Mouse (Mus musculus): ENCODE results near the gene Rergl. TPM values are rescaled to one million over a fixed set of nuclear protein-coding genes. Genes with fewer than 3 reads are reported as not detected.

The Rergl gene
- not detected in 2 replicates for polyA plus RNA-seq (2012; rRNA removed)

DNA sequence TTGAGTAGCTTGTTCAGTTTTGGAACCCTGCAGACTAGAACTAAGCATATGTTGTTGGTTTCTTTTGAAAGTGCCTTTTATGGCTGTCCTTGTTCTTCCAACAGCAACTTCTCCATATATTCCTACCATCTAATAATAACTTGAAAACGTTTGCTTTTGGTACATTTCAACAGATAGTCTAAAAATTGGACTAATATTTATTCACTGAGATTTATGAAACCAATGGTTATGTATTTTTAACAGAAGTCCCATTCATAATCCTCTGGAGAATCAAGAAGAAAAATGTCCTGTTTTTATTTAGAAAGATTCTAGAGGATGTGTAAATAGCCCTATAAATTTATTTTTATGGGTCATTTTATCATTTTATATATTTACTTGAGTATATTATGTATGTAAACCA, at the start of gene Rergl:
Gene Rergl (minus strand): TSS at position 101 of the 400 bp plus-strand sequence.
- no peaks in the 10 kb centered on the region for H3K4me1 ChIP-seq (ENCODE audit: control insufficient read depth, insufficient read depth, low read length)
- TF ChIP-seq POLR2A (IDR thresholded peaks at IDR 0.05; ENCODE audit: borderline replicate concordance, insufficient read depth, low read length) (no peak), CTCF (IDR thresholded peaks at IDR 0.05; ENCODE audit: borderline replicate concordance, insufficient read depth, low read depth, low read length) (no peak)
- no peak within 1 kb of the TSS for H3K4me3 ChIP-seq (replicated peaks; ENCODE audit: insufficient read depth, low read depth, low read length)
- DNase-seq = no peak
- H3K27me3 ChIP-seq (ENCODE audit: control insufficient read depth, insufficient read depth, low read length) = no peaks in the 10 kb centered on the region
- H3K27ac ChIP-seq (ENCODE audit: insufficient read depth, low read length) = no peak within 1 kb of the TSS
- 15% methylated on average over 1 of the region's 1 CpGs for WGBS

DNA sequence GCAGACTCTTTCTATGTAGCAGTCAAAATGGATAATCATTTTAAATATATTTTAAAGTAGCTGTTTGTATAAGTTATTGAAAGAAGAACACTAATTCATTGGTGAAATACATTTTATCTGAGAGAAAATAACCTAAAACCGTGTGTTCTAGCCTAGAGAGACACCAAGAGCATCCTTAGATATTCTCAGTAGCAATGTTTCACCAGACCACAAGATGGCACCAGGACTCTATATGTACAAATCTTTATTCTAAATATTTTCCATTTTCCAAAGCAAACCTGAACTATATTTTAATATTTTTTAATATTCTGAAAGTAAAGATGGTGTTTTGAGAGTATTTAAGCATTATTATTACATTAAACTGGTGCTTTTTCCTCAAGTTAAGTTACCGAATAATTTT, 36.7 kb upstream of the Rergl start:
- Histone ChIP-seq H3K27me3 (ENCODE audit: control insufficient read depth, insufficient read depth, low read length) (no peaks in the 10 kb centered on the region), H3K4me1 (ENCODE audit: control insufficient read depth, insufficient read depth, low read length) (no peaks in the 10 kb centered on the region), H3K4me3 (replicated peaks; ENCODE audit: insufficient read depth, low read depth, low read length) (no peak overlapping the region), H3K27ac (ENCODE audit: insufficient read depth, low read length) (no peak overlapping the region)
- 64% methylated on average over 2 of the region's 2 CpGs for WGBS
- no peak for DNase-seq
- TF ChIP-seq POLR2A (IDR thresholded peaks at IDR 0.05; ENCODE audit: borderline replicate concordance, insufficient read depth, low read length) = no peak

DNA sequence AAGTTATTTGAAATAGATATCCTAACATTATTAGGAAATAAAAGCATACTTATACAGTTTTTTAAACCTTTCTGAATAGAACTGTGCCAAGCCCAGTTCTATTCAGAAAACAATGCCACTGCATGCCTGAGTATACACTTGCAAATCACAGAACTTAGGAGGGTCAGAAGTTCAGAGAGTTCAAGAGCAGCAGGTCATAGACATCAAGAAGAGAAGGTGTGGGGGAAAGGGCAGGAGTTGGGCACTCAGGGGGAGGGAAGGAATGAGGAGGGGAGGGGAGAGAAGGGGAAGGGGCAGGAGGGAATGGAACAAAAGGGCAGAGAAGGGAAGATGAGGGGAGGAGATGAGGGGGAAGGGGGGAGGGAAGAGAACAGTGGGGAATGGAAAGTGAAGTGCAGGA, 23.6 kb upstream of the Rergl start:
- no peak for TF ChIP-seq POLR2A (IDR thresholded peaks at IDR 0.05; ENCODE audit: borderline replicate concordance, insufficient read depth, low read length)
- TF ChIP-seq CTCF (IDR thresholded peaks at IDR 0.05; ENCODE audit: borderline replicate concordance, insufficient read depth, low read depth, low read length) = no peak
- H3K4me1 ChIP-seq (ENCODE audit: control insufficient read depth, insufficient read depth, low read length) = no peaks in the 10 kb centered on the region
- no peaks in the 10 kb centered on the region for H3K27me3 ChIP-seq (ENCODE audit: control insufficient read depth, insufficient read depth, low read length)
- no peak for DNase-seq
- no peak overlapping the region for H3K27ac ChIP-seq (ENCODE audit: insufficient read depth, low read length)
- no peak overlapping the region for H3K4me3 ChIP-seq (replicated peaks; ENCODE audit: insufficient read depth, low read depth, low read length)

DNA sequence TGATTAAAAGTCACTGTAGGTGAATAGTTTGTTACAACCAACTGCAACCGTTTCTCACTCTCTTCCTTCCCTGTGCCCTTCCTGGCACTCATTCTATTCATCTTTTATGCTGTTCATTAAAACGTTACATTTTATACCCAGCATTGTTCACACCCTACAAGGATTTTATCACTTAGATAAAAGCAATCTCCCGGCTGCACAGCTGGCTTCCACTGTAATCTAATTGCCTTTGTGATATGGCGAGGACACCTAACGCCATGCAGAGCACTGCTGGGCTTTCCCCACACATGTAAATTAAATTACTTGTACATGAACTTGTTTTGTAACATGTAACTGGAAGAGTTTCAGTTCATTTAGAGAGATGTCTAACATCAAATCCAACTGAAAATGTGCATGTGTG, 22.5 kb upstream of the Rergl start:
- no peak overlapping the region for H3K4me3 ChIP-seq (replicated peaks; ENCODE audit: insufficient read depth, low read depth, low read length)
- DNase-seq = no peak
- TF ChIP-seq POLR2A (IDR thresholded peaks at IDR 0.05; ENCODE audit: borderline replicate concordance, insufficient read depth, low read length) = no peak
- no peak for TF ChIP-seq CTCF (IDR thresholded peaks at IDR 0.05; ENCODE audit: borderline replicate concordance, insufficient read depth, low read depth, low read length)
- no peaks in the 10 kb centered on the region for H3K4me1 ChIP-seq (ENCODE audit: control insufficient read depth, insufficient read depth, low read length)
- H3K27ac ChIP-seq (ENCODE audit: insufficient read depth, low read length) = no peak overlapping the region
- H3K27me3 ChIP-seq (ENCODE audit: control insufficient read depth, insufficient read depth, low read length) = no peaks in the 10 kb centered on the region
- 26% methylated on average over 5 of the region's 5 CpGs for WGBS

DNA sequence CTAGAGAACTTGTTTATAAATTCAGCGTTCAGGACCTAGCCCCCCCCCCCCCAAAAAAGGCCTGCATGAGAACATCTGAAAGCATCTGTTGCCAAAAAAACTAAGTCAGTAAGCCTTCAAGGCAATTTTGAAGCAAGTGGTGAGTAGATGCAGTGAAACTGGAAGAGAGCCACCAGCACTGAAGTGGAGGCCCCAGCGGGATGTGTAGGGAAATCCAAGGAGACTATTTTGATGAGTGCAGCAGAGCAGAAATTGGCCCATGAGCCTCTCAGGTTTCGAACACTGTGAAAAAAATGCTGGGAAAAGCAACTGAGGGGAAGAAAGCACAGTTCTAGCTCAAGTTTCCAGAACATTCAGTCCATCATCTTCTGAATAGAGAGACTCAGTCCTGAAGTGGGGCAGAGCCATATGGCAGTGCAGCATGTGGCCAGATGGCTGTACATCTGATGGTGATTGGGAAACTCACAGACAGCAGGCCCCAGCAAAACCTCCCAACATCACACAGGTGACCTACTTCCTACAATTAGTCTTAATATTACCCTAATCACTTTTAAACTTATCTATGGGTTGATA, 13.2 kb upstream of the Rergl start:
- WGBS = 11% methylated on average over 3 of the region's 3 CpGs
- H3K27ac ChIP-seq (ENCODE audit: insufficient read depth, low read length) = no peak overlapping the region
- no peaks in the 10 kb centered on the region for H3K27me3 ChIP-seq (ENCODE audit: control insufficient read depth, insufficient read depth, low read length)
- DNase-seq = peak; percentile 57 to 72
- H3K4me1 ChIP-seq (ENCODE audit: control insufficient read depth, insufficient read depth, low read length) = no peaks in the 10 kb centered on the region; the same call in 1 of the 2 replicates
- H3K4me3 ChIP-seq (replicated peaks; ENCODE audit: insufficient read depth, low read depth, low read length) = no peak overlapping the region
- TF ChIP-seq CTCF (IDR thresholded peaks at IDR 0.05; ENCODE audit: borderline replicate concordance, insufficient read depth, low read depth, low read length) = no peak
- no peak for TF ChIP-seq POLR2A (IDR thresholded peaks at IDR 0.05; ENCODE audit: borderline replicate concordance, insufficient read depth, low read length)

DNA sequence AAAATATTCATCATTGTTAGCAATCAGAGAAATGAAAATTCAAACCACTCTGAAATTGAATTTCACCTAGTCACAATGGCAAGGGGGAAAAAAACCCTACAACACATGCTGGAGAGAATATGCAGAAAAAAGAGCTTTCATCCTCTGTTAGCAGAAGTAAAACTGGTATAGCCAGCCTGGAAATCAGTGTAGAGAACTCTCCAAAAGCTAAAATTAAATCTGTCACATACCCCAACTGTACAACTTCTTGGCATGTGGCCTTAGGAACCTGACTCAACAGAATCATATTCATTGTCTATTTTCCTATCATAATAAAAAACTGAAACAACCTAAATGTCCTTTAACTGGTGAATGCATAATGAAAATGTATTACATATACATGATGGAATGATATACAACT, 22.0 kb downstream of the Rergl start:
- Histone ChIP-seq H3K27me3 (ENCODE audit: control insufficient read depth, insufficient read depth, low read length) (no peaks in the 10 kb centered on the region), H3K4me1 (ENCODE audit: control insufficient read depth, insufficient read depth, low read length) (no peaks in the 10 kb centered on the region), H3K4me3 (replicated peaks; ENCODE audit: insufficient read depth, low read depth, low read length) (no peak overlapping the region), H3K27ac (ENCODE audit: insufficient read depth, low read length) (no peak overlapping the region)
- no peak for DNase-seq
- TF ChIP-seq CTCF (IDR thresholded peaks at IDR 0.05; ENCODE audit: borderline replicate concordance, insufficient read depth, low read depth, low read length) = no peak
- no peak for TF ChIP-seq POLR2A (IDR thresholded peaks at IDR 0.05; ENCODE audit: borderline replicate concordance, insufficient read depth, low read length)

DNA sequence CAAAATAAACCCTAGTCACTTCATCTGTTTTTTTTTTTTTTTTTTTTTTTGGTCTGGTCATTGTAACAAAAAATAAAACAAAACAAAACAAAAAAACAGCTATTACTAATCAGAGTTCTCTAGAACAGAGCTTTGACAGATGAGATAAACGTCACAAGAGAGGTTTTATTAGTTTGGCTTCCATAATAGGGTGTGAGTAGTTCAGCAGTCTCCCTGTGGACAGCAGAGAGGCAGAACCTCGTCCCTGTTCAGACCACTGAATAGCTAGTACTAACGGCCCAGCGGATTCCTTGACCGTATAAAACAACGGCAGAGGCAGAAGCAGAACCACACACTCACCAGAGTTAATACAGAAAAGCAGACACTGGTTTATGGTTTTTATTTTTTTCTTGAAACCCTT, 36.8 kb downstream of the Rergl start:
- TF ChIP-seq POLR2A (IDR thresholded peaks at IDR 0.05; ENCODE audit: borderline replicate concordance, insufficient read depth, low read length) = no peak
- TF ChIP-seq CTCF (IDR thresholded peaks at IDR 0.05; ENCODE audit: borderline replicate concordance, insufficient read depth, low read depth, low read length) = no peak
- H3K4me1 ChIP-seq (ENCODE audit: control insufficient read depth, insufficient read depth, low read length) = no peaks in the 10 kb centered on the region
- WGBS = 74% methylated on average over 6 of the region's 6 CpGs
- DNase-seq = no peak
- H3K27me3 ChIP-seq (ENCODE audit: control insufficient read depth, insufficient read depth, low read length) = no peaks in the 10 kb centered on the region
- H3K4me3 ChIP-seq (replicated peaks; ENCODE audit: insufficient read depth, low read depth, low read length) = no peak overlapping the region
- H3K27ac ChIP-seq (ENCODE audit: insufficient read depth, low read length) = no peak overlapping the region

DNA sequence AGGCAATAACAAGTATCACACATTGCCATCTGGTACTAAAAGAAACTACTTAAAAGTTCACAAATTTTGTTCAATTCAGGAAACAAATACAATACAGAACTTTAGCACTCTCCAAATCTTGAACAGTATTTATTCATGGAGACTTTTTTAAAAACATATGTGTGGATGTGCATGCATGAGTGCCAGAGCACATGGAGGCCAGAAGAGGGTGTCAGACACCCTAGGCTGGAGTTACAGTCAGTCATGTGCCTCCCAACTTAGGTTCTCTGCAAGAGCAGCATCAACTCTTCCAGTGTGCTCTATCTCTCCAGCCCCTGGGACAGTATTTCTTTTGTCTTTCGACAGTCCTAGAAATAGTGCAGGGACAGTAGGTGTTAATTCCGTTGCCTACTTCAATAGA, 37.5 kb downstream of the Rergl start:
- no peak for DNase-seq
- H3K27ac ChIP-seq (ENCODE audit: insufficient read depth, low read length) = no peak overlapping the region
- no peaks in the 10 kb centered on the region for H3K27me3 ChIP-seq (ENCODE audit: control insufficient read depth, insufficient read depth, low read length)
- TF ChIP-seq CTCF (IDR thresholded peaks at IDR 0.05; ENCODE audit: borderline replicate concordance, insufficient read depth, low read depth, low read length) = no peak
- TF ChIP-seq POLR2A (IDR thresholded peaks at IDR 0.05; ENCODE audit: borderline replicate concordance, insufficient read depth, low read length) = no peak
- H3K4me1 ChIP-seq (ENCODE audit: control insufficient read depth, insufficient read depth, low read length) = no peaks in the 10 kb centered on the region
- 89% methylated on average over 2 of the region's 2 CpGs for WGBS
- H3K4me3 ChIP-seq (replicated peaks; ENCODE audit: insufficient read depth, low read depth, low read length) = no peak overlapping the region
